Mouse (Mus musculus): ENCODE measurements around the gene Cdipt.
A peak's percentile ranks its signal among the peaks of the same experiment; 100 is the strongest.

Gene Cdipt

DNA sequence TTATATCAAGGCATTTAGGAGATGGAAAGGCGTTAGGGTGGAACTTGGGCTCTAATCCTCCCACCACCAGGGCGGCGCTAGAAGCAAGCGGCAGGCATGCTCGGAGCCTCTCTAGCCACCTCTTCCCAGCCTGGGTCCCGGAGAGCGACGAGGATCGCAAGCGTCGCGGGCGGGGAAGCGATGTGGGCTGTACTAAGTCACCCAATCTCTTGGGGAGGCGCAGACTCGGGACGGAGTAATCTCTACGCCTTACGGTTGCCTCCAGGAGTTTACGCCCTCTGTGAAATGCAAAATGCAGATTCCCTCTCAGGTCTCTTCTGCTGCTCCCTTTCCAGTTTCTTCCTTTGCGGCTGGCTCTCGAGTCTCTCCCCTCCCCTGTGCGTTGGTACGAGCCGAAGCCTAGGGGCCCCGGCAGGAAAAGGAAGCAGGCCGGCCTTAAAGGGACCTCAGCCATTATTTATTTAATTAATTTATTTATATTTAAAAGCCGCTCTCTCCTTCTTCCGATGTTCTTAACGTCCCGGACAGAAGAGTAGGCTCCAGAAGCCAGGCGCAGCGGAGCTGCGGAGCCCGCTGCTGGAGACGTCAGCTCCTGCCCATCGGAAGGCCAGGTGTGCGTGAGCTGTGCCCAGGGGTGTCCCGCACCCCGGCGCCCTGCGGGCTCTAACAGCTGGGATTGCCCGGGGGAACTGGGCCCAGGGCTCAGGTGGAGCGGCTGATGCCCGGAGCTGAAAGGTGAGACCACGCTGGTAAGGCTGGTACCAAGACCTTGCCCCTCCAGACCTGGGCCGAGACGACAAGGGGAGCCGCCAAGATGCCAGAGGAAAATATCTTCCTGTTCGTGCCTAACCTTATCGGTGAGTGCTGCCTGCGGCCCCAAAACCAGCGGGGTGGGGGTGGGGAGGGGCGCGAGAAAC lies 494 bp downstream of the Cdipt start, which contains the start of gene Cdiptos:
Gene Cdiptos (minus strand): TSS at position 149 of the 917 bp plus-strand sequence.
- peak; percentile 93 for DNase-seq (ENCODE audit: low spot score)

DNA sequence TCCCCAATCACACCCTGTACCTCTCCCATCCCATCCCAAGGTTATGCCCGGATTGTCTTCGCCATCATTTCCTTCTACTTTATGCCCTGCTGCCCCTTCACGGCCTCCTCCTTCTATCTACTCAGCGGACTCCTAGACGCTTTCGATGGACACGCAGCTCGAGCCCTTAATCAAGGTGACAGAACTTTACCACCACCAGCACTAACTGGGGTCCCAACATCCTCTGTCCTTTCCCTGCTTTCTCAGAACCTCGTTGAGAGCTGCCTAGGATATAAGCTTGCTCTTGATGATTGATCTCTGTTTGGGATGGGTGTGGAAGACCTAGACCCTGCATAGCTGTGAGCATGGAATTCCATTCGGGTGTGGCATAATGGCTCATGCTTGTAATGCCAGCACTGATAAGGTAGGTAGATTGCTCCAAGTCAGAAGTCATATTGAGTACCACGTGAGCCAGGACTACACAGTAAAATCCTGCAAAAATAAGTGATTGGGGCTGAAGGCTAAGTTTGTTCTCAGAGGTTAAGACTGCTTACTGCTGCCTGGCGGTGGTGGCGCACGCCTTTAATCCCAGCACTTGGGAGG lies 1.3 kb downstream of the Cdipt start:
- DNase-seq (ENCODE audit: low spot score): peak; percentile 4

DNA sequence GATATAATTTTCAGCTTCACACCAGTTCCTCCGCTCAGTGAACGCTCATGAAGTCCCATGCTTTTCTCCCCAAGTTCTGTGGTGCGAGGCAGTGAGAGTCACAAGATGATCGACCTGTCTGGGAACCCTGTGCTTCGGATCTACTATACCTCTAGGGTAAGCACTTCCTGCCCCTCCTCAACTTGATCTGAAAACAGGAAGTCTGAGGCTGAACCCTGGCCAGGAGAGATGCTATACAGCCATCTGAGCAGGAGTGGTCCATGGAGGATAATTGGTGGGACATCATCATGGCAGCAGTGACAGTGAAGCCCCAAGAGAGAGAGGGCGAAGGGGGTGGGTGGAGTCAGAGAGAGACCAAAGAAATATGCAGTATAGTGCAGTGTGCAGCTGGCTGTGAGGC lies 3.1 kb downstream of the Cdipt start:
- no peak for DNase-seq (ENCODE audit: low spot score)

DNA sequence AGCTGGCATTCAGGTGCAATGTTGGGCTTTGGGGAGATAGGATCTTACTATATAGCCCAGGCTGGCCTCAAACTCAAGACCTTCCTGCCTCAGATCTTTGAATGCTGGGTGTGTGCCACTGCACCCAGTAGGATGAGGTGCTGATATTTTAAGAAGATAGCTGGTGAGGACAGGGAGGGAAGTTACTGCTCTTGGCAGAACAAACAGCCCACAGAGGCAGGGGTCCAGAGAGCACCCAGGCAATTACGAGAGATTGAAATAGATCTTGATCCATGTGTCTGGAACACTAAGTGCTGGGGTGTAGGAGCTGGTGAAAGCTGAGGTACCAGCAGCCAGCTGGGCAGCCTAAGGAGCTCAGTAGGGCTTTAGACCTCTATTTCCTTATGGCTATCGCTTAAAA lies 5.9 kb downstream of the Cdipt start:
- no peak for DNase-seq (ENCODE audit: low spot score)

DNA sequence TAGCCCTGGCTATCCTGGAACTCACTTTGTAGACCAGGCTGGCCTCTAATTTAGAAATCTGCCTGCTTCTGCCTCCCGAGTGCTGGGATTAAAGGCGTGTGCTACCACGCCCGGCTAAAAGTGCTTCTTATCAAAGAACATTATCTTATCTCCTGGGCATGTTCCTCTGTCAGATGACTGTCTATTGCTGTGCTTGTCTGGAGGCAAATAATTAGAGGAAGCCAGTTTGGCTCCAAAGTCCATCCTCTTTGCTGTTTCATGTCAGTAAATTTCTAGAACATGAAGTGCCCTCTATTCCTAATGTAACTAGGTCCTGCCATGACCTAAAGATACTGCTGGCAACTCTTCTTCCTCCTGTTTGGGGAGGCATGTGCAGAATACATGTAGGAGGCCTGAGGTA lies 6.3 kb downstream of the Cdipt start:
- DNase-seq (ENCODE audit: low spot score): no peak

- DNase-seq (ENCODE audit: low spot score): no peak
Measured at GRCm38 (mm10) chr7:126983113-126983512, 7.4 kb downstream of the Cdipt start.

DNA sequence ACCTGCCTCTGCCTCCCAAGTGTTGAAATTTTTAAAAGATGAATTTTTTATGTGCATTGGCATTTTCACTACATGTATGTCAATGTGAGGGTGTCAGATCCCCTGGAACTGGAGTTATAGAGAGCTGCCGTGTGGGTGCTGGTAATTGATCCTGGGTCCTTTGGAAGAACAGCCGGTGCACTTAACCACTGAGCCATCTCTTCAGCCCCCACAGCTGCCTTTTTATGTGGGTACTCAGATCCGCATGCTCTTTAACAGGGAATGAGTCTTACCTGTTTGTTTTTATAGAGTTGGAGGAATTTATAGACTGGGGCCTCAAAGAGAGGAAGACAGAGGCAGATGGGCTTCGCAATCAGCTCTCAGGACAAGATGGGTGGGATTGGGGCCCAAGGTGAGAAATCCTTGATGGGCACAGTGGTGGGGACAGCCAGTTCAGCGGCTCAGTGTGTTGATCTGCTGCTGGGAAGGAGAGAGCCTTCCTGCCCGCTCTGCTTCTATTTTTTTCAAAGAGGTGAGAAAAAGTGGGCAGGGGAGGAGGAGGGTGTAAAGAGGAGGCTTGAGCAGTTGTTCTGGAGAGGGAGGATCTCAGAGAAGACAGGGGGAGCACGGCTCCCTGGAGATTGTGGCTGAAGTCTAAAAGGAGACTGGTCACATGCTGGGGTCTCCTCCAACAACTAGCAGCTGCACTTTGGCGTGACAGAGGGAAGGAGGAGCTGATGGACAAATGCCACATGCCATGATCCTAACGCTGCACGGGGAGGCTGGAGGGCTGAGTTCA lies 9.1 kb downstream of the Cdipt start:
- DNase-seq (ENCODE audit: low spot score): no peak

DNA sequence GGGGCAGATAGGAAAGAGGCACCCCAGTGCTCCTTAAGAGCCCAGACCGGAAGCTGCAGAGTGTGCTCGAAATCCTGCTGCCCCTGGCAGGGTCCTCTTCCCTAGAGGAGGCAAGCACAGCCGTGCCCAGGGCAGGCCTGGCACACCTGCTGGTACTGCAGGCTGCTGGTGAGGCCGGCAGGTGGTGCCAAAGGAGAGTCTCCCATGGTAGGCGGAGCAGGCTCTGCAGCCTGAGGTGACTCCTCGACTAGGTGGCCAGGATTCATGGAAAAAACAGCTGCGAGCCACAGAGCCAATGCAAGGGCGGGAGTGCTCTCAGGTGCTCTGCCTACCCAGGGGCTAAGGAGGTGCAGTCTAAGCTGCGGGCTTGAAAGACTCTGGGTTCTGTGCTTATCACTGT lies 10.6 kb downstream of the Cdipt start:
- no peak for DNase-seq (ENCODE audit: low spot score)

GRCm38 (mm10) chr7:126988816-126989215 lies 13.1 kb downstream of the Cdipt start:
- no peak for DNase-seq (ENCODE audit: low spot score)

GRCm38 (mm10) chr7:126996449-126996848 lies 20.7 kb downstream of the Cdipt start:
- DNase-seq (ENCODE audit: low spot score): no peak

- DNase-seq (ENCODE audit: low spot score): no peak
Measured at GRCm38 (mm10) chr7:126999568-126999967, 23.9 kb downstream of the Cdipt start.

- DNase-seq (ENCODE audit: low spot score): no peak
Measured at GRCm38 (mm10) chr7:127003620-127004019, 27.9 kb downstream of the Cdipt start.

- no peak for DNase-seq (ENCODE audit: low spot score)
Measured at GRCm38 (mm10) chr7:127004122-127004875, 28.6 kb downstream of the Cdipt start.

DNA sequence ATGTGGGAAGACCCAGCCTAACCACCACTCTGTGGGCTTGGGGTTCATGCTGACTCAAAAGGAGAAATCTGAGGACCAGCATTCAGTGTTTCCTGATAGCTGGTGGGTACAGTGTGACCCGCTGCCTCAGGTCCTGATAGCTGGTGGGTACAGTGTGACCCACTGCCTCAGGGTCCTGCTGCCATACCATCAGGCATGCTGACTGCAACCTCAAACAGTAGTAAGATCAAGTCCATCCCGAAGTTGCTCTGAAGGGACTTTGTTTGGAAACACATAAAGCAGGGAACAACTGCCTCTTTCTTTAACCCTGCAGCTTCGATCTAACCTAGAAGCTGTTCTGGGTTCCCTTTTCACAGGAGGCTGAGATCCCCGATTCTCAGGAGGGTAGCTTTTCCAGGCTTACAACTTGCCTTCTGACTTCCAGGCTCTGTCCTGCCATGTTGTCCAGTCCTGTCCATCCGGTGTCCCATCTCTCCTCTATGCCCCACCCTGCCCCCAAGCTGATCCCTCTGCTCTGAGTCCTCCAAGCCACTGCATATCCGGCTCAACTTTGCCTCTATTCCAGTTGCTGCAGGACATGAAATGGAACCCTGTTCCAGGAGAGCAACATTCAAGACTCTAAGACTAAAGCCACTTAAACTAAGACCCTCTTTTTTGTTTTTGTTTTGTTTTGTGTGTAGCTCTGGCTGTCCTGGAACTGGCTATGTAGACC lies 31.8 kb downstream of the Cdipt start:
- DNase-seq (ENCODE audit: low spot score): no peak

DNA sequence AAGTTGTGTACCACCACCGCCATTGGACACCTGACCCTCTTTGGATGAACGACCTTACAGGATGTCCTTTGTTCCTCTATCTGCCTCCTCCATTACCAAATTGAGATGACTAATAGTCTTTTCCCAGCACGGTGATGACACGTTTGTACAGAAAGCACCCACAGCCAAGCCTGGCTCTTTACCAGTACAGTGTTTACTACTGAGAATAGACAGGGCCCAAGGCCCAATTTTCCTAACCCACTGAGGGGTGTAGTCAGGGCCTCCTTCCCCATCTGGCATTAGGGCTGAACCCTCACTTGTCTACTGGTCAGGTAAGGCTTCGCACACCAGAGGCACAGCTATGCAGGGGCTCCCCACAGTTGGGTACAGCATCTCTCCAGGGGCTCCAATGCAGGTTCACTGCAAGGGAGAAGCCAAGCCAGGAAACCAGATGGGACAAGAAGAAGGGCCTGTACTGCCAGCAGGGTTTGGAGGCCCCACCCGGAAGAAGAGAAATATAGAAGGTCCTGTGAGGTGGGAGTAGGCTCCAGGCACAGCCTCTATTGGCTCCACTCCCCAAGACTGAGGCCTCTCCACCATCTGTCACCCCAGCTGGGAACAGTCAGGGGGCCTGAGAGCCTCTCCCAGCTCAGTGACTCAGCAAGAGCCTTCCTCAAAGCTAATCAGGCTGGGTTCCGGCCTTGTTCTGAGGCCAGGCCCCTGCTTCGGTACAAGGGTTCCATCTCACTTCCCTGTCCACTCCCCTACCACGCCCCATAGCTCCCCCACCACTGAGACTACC lies 32.7 kb downstream of the Cdipt start:
- DNase-seq (ENCODE audit: low spot score): peak; percentile 79

DNA sequence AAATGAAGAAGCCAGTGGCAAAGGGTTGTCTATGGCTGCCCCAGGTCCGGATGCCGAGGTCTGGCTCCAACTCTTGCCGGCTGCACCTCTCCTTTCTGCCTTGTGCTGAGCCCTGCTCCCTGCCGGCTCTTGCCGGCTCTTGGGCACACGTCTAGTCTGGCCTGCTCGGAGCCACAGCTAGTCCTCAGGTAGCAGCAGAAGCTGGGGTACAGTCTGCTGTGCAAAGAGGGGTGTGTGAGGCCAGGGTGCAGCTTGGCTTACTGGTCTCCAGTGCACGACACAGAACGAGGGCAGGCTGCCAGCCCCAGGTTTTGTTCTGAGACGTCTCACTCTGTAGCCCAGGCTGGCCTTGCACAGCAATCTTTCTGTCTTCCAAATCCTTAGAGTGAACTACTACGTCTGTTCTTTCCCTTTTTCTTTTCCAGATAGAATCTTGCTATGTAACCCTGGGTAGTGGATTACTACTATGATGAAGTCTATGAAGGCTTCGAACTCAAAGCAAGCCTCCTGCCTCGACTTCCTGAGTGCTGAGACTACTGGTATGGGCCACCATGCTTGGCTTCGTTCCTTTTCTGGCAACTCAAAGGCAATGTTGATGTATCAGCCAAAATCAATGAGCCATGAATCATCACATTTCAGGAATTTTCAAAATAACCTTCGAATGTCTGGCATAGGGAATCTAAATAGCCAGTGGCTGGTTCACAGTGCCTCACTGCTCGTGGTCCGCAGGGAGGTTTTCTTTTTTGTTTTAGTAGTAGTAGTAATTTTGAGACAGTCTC lies 33.8 kb downstream of the Cdipt start:
- DNase-seq (ENCODE audit: low spot score): no peak

DNA sequence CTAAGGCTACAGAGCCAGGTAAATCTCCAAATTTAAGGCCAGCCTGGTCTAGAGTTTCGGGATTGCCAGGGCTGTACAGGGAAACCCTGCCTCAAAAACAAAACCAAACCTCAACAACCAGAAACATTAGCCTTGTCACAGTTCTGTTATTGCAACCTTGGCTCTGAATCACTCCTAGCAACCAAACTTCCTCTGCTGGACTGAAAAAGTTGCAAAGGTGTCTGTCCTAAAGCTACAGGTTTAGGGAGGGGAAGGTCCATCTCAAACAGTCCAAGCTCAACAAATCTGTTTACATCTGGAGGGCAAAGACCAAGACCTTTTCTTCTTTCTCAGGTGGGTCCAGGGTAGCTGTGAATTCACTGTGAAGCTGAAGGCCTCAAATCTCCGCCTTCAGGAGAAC lies 35.3 kb downstream of the Cdipt start:
- no peak for DNase-seq (ENCODE audit: low spot score)

DNA sequence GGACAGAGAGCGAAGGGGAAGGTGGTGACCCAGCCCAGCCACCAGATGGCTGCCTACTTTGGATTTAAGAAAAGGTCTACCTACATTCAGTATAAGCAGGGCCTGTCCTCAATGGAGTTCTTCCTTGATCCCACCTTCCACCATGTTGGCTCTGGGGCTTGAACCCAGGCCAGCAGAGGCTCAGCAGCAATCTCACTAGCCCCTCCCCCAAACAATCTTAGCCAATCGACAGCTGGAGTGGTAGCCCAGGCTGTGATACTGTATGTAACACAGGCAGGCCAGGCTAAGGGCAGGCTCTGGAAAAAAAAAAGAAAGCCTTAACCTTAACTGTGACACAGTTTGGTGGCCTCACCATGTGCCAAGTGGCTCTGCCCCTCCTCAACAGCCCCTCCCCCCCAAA lies 36.0 kb downstream of the Cdipt start:
- no peak for DNase-seq (ENCODE audit: low spot score)

DNA sequence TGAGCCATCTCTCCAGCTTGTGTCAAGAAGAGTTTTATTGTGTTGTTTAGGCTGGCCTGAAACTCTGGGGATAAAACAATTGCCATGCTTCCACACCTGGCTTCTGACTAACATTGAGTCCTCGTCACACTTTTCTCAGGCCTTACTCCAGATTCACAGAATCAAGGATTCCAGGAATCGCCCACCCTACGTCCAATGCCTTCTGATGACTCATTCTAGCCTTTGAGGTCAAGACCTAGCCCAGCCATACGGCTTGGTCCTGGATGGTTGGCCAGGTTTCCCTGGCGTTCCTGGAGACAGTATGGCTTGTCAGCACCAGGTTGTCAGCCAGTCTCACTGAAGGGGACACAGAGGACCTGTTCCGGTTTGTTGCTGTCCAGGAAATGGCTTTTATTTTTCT lies 36.7 kb downstream of the Cdipt start:
- DNase-seq (ENCODE audit: low spot score): no peak

DNA sequence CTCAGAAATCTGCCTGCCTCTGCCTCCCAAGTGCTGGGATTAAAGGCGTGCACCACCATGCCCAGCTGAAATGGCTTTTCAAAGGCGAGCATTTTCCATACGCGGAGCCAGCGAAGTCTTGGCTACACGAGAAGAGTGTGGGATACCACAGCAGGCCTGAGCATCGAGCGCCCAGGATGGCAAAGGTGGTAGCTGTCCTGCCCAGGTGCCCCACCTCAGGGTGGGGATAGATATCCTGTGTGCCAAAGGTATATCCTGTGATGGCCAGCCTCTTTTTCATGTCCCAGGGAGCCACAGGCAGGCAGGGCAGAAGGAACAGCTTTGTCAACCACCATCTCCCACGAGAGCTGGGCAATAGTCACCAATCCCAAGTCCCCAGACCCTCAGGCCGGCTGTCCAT lies 37.1 kb downstream of the Cdipt start:
- no peak for DNase-seq (ENCODE audit: low spot score)

All from adipocyte (in vitro differentiated cells).